In genomic region chr12:87279350-87279749, GRCm38 (mm10) we compare ENCODE assay signal across 10 mouse cellular contexts. TPM values are rescaled to one million over a fixed set of nuclear protein-coding genes. Genes with fewer than 3 reads are reported as not detected.
DNase-seq lines count a peak whose midpoint lies in the region; ATAC-seq and TF ChIP-seq lines count a peak whose summit lies in the region.
"Had no signal": no experiment of that assay in that cellular context is flagged by ENCODE, and none has a peak within 500 bp of the region (broad histone marks: within the 10 kb centered on the region; RNA-seq: fewer than 3 reads in every experiment).

No protein-coding gene starts in this region.

- whole genome bisulfite sequencing in hindbrain, embryonic 15.5 days = 59% methylated on average over 3 of the region's 3 CpGs
- WGBS in hindbrain, embryonic 16.5 days = 66% methylated on average over 3 of the region's 3 CpGs
- WGBS in midbrain, embryonic 11.5 days = 51% methylated on average over 3 of the region's 3 CpGs
- 62% methylated on average over 3 of the region's 3 CpGs for WGBS in midbrain, embryonic 16.5 days
- 23% methylated on average over 3 of the region's 3 CpGs for WGBS in intestine, postnatal 0 days

- no peak overlapping the region for H3K4me3 ChIP-seq in hindbrain, embryonic 15.5 days
- H3K4me3 ChIP-seq in hindbrain, embryonic 16.5 days (ENCODE audit: low read length) = no peak overlapping the region
- H3K4me3 ChIP-seq in midbrain, embryonic 11.5 days (ENCODE audit: low read depth, low read length) = no peak overlapping the region
- H3K4me3 ChIP-seq in midbrain, embryonic 16.5 days (ENCODE audit: low read depth, low read length) = no peak overlapping the region
- no peak overlapping the region for H3K4me3 ChIP-seq in intestine, postnatal 0 days (ENCODE audit: low read depth, low read length)
- H3K4me3 ChIP-seq: forebrain, embryonic 10.5 days; lung, embryonic 15.5 days had no signal

- ATAC-seq in hindbrain, embryonic 15.5 days (ENCODE audit: low FRiP score, low read depth) = peak; percentile 21; the same call in 1 of the 2 replicates
- no peak for ATAC-seq in hindbrain, embryonic 16.5 days
- ATAC-seq in midbrain, embryonic 11.5 days (ENCODE audit: low FRiP score) = peak; percentile 31; the same call in 1 of the 2 replicates
- no peak for ATAC-seq in midbrain, embryonic 16.5 days
- peak; percentile 32 for ATAC-seq in intestine, postnatal 0 days

- H3K4me2 ChIP-seq in hindbrain, embryonic 15.5 days = no peak overlapping the region
- no peak overlapping the region for H3K4me2 ChIP-seq in hindbrain, embryonic 16.5 days (ENCODE audit: low read length)
- no peak overlapping the region for H3K4me2 ChIP-seq in midbrain, embryonic 11.5 days
- H3K4me2 ChIP-seq in midbrain, embryonic 16.5 days (ENCODE audit: low read length) = no peak overlapping the region
- H3K4me2 ChIP-seq in intestine, postnatal 0 days (replicated peaks; ENCODE audit: low read depth) = peak overlapping the region; percentile 21; the same call in 1 of the 2 replicates

- no peak overlapping the region for H3K27ac ChIP-seq in hindbrain, embryonic 15.5 days (replicated peaks)
- H3K27ac ChIP-seq in hindbrain, embryonic 16.5 days (ENCODE audit: low read depth, low read length) = no peak overlapping the region
- no peak overlapping the region for H3K27ac ChIP-seq in midbrain, embryonic 11.5 days (ENCODE audit: low read depth, low read length)
- no peak overlapping the region for H3K27ac ChIP-seq in midbrain, embryonic 16.5 days (ENCODE audit: low read length)
- H3K27ac ChIP-seq in intestine, postnatal 0 days (ENCODE audit: low read depth, low read length) = no peak overlapping the region
- H3K27ac ChIP-seq: forebrain, embryonic 10.5 days had no signal

- DNase-seq in midbrain, embryonic 11.5 days (ENCODE audit: low spot score, missing footprints) = no peak
- peak; percentile 69 for DNase-seq in ZHBTc4 (ENCODE audit: low read depth, low spot score)
- no peak for DNase-seq in frontal cortex, postnatal 36 days (ENCODE audit: low spot score in 2 of 2)
- DNase-seq: cerebellum, adult 9-10 months had no signal

- H3K36me3 ChIP-seq in hindbrain, embryonic 15.5 days = peaks cover 10% of the 10 kb centered on the region
- H3K36me3 ChIP-seq in hindbrain, embryonic 16.5 days (ENCODE audit: control insufficient read depth, insufficient read depth, low read length) = peaks cover 5% of the 10 kb centered on the region
- peaks cover 5% of the 10 kb centered on the region; the same call in 1 of the 2 replicates for H3K36me3 ChIP-seq in midbrain, embryonic 11.5 days (ENCODE audit: control insufficient read depth, insufficient read depth, low read length)
- H3K36me3 ChIP-seq in midbrain, embryonic 16.5 days (ENCODE audit: control insufficient read depth, insufficient read depth, low read length) = peaks cover 13% of the 10 kb centered on the region
- H3K36me3 ChIP-seq in intestine, postnatal 0 days (ENCODE audit: control insufficient read depth, insufficient read depth) = peaks cover 22% of the 10 kb centered on the region

- H3K9ac ChIP-seq in hindbrain, embryonic 15.5 days = no peak overlapping the region
- H3K9ac ChIP-seq in hindbrain, embryonic 16.5 days (ENCODE audit: low read depth, low read length) = no peak overlapping the region
- no peak overlapping the region for H3K9ac ChIP-seq in midbrain, embryonic 11.5 days (ENCODE audit: low read length)
- H3K9ac ChIP-seq in midbrain, embryonic 16.5 days (ENCODE audit: low read depth, low read length) = no peak overlapping the region
- H3K9ac ChIP-seq in intestine, postnatal 0 days (ENCODE audit: low read depth, low read length) = no peak overlapping the region
- H3K9ac ChIP-seq: lung, embryonic 15.5 days had no signal

- H3K4me1 ChIP-seq in hindbrain, embryonic 15.5 days (replicated peaks) = no peaks in the 10 kb centered on the region
- H3K4me1 ChIP-seq in hindbrain, embryonic 16.5 days (ENCODE audit: control insufficient read depth, insufficient read depth, low read depth, low read length) = no peaks in the 10 kb centered on the region
- H3K4me1 ChIP-seq in midbrain, embryonic 11.5 days (ENCODE audit: control insufficient read depth, insufficient read depth, low read length) = 0 out of 2 replicates have a peak, but pooled peaks cover 2% of the 10 kb centered on the region
- no peaks in the 10 kb centered on the region for H3K4me1 ChIP-seq in midbrain, embryonic 16.5 days (ENCODE audit: control insufficient read depth, insufficient read depth, low read length)
- peaks cover 4% of the 10 kb centered on the region; the same call in 1 of the 2 replicates for H3K4me1 ChIP-seq in intestine, postnatal 0 days (replicated peaks; ENCODE audit: control insufficient read depth, insufficient read depth, low read length)

- H3K9me3 ChIP-seq in hindbrain, embryonic 15.5 days = no peaks in the 10 kb centered on the region
- no peaks in the 10 kb centered on the region for H3K9me3 ChIP-seq in hindbrain, embryonic 16.5 days (ENCODE audit: control insufficient read depth, low read length)
- no peaks in the 10 kb centered on the region for H3K9me3 ChIP-seq in midbrain, embryonic 11.5 days (ENCODE audit: control insufficient read depth, low read length)
- no peaks in the 10 kb centered on the region for H3K9me3 ChIP-seq in midbrain, embryonic 16.5 days (replicated peaks; ENCODE audit: control insufficient read depth, low read length, poor library complexity, severe bottlenecking)
- H3K9me3 ChIP-seq in intestine, postnatal 0 days (ENCODE audit: control insufficient read depth) = no peaks in the 10 kb centered on the region
- H3K9me3 ChIP-seq: forebrain, embryonic 10.5 days; lung, embryonic 15.5 days had no signal

- no peaks in the 10 kb centered on the region for H3K27me3 ChIP-seq in hindbrain, embryonic 15.5 days
- no peaks in the 10 kb centered on the region for H3K27me3 ChIP-seq in hindbrain, embryonic 16.5 days (replicated peaks; ENCODE audit: control insufficient read depth, insufficient read depth, low read length)
- no peaks in the 10 kb centered on the region for H3K27me3 ChIP-seq in midbrain, embryonic 11.5 days (ENCODE audit: control insufficient read depth, insufficient read depth, low read length)
- no peaks in the 10 kb centered on the region for H3K27me3 ChIP-seq in midbrain, embryonic 16.5 days (ENCODE audit: control insufficient read depth, insufficient read depth, low read depth, low read length)
- no peaks in the 10 kb centered on the region for H3K27me3 ChIP-seq in intestine, postnatal 0 days (replicated peaks; ENCODE audit: control insufficient read depth, insufficient read depth, low read length)
- H3K27me3 ChIP-seq: lung, embryonic 15.5 days had no signal

- no peak for TF ChIP-seq CTCF in intestine, postnatal 0 days (IDR thresholded peaks at IDR 0.05; ENCODE audit: low read depth)

RNA-seq across cellular contexts. Expression of gene Ahsa1, which starts 13.1 kb away (rescaled TPM):
- polyA plus RNA-seq in hindbrain, embryonic 15.5 days (2015; fragmentation: Nextera tagmentation; extraction: Ambion mirVana) = 208 and 221 TPM in 2 replicates
- 213 and 222 TPM in 2 replicates for polyA plus RNA-seq in hindbrain, embryonic 16.5 days (2015; fragmentation: Nextera tagmentation; extraction: Ambion mirVana)
- 215 and 230 TPM in 2 replicates for polyA plus RNA-seq in midbrain, embryonic 11.5 days (2014; fragmentation: Nextera tagmentation; extraction: Ambion mirVana)
- polyA plus RNA-seq in midbrain, embryonic 16.5 days (2015; fragmentation: Nextera tagmentation; extraction: Ambion mirVana) = 208 and 217 TPM in 2 replicates
- 69.7 and 78.3 TPM in 2 replicates for polyA plus RNA-seq in intestine, postnatal 0 days (2015; fragmentation: Nextera tagmentation; extraction: Ambion mirVana)

RNA-seq across cellular contexts. Expression of gene Vipas39, which starts 13.3 kb away (rescaled TPM):
- polyA plus RNA-seq in hindbrain, embryonic 15.5 days (2015; fragmentation: Nextera tagmentation; extraction: Ambion mirVana) = 52.2 and 55.2 TPM in 2 replicates
- 52.1 and 55.4 TPM in 2 replicates for polyA plus RNA-seq in hindbrain, embryonic 16.5 days (2015; fragmentation: Nextera tagmentation; extraction: Ambion mirVana)
- polyA plus RNA-seq in midbrain, embryonic 11.5 days (2014; fragmentation: Nextera tagmentation; extraction: Ambion mirVana) = 59.6 and 64.5 TPM in 2 replicates
- polyA plus RNA-seq in midbrain, embryonic 16.5 days (2015; fragmentation: Nextera tagmentation; extraction: Ambion mirVana) = 56.2 and 58.2 TPM in 2 replicates
- polyA plus RNA-seq in intestine, postnatal 0 days (2015; fragmentation: Nextera tagmentation; extraction: Ambion mirVana) = 23.4 and 28.9 TPM in 2 replicates

RNA-seq across cellular contexts. Expression of gene Ism2, which starts 20.2 kb away (rescaled TPM):
- polyA plus RNA-seq in hindbrain, embryonic 15.5 days (2015; fragmentation: Nextera tagmentation; extraction: Ambion mirVana) = 1.7 and 1.9 TPM in 2 replicates
- 1.1 and 1.4 TPM in 2 replicates for polyA plus RNA-seq in hindbrain, embryonic 16.5 days (2015; fragmentation: Nextera tagmentation; extraction: Ambion mirVana)
- polyA plus RNA-seq in midbrain, embryonic 11.5 days (2014; fragmentation: Nextera tagmentation; extraction: Ambion mirVana) = 0.52 and 0.53 TPM in 2 replicates
- 2.1 and 2.2 TPM in 2 replicates for polyA plus RNA-seq in midbrain, embryonic 16.5 days (2015; fragmentation: Nextera tagmentation; extraction: Ambion mirVana)
- polyA plus RNA-seq in intestine, postnatal 0 days (2015; fragmentation: Nextera tagmentation; extraction: Ambion mirVana) = 0.23 and 0.55 TPM in 2 replicates

RNA-seq across cellular contexts. Expression of gene Noxred1, which starts 40.8 kb away (rescaled TPM):
- 1.1 and 1.2 TPM in 2 replicates for polyA plus RNA-seq in hindbrain, embryonic 15.5 days (2015; fragmentation: Nextera tagmentation; extraction: Ambion mirVana)
- polyA plus RNA-seq in hindbrain, embryonic 16.5 days (2015; fragmentation: Nextera tagmentation; extraction: Ambion mirVana) = 0.94 and 0.96 TPM in 2 replicates
- 0.87 and 1.5 TPM in 2 replicates for polyA plus RNA-seq in midbrain, embryonic 11.5 days (2014; fragmentation: Nextera tagmentation; extraction: Ambion mirVana)
- 0.65 and 1.9 TPM in 2 replicates for polyA plus RNA-seq in midbrain, embryonic 16.5 days (2015; fragmentation: Nextera tagmentation; extraction: Ambion mirVana)
- 0.14 and 0.21 TPM in 2 replicates for polyA plus RNA-seq in intestine, postnatal 0 days (2015; fragmentation: Nextera tagmentation; extraction: Ambion mirVana)

Comparison
In these comparisons a context has a peak if more than half of its experiments do, and no peak if none do; other contexts are left out.
1. ATAC-seq: peak in hindbrain, embryonic 15.5 days (single experiment), midbrain, embryonic 11.5 days (single experiment) and intestine, postnatal 0 days (single experiment); none in hindbrain, embryonic 16.5 days (single experiment) and midbrain, embryonic 16.5 days (single experiment).